Mouse (Mus musculus) adipocyte (in vitro differentiated cells): ENCODE measurements around the gene Drc1.

ENCODE experiments used
- DNase-seq: peaks from one replicate; pipeline ENCODE4 v3.0.0-alpha.2; 2016; ENCODE audit warnings: low spot score

The Drc1 gene

DNA sequence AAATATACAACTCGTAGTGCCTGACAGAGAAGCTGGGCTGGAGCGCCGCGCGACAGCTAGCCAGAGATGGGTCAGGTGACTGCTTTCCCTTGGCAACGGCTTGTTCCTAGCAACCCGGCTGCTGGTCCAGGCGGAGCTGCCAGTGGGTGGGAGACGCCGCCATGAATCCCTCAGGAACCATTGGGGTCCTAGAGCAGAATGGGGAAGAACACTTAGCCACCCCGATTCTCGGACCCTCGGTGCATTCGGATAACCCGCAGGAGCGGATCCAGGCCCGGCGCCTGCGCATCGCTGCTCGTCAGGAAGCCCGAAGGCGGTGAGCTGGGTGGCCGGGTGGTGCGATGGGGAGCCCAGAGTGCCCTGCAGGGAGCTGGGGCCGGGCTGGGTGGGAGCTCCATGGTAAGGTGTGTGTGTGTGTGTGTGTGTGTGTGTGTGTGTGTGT lies at the start of gene Drc1:
TSS of gene Drc1 (plus strand) at position 98 of the 442 bp plus-strand sequence.
- no peak for DNase-seq

DNA sequence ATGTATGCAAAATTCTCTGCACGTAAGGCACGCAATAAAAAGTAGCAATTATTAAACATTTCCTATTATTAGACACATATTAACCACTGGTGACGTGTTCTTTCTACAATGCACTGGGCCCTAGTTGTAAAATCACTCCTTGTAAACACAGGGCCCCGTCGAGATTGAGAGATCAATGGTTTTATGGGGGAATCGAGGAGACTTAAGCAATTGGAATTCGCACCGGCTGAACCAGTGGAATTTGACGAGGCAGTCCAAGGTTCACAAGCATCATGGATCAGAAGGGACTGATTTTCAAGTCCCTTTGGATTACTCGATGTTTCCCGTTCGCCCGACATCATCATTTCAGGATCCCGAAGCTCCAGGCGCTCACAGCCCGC lies 49.3 kb upstream of the Drc1 start:
- no peak for DNase-seq

DNA sequence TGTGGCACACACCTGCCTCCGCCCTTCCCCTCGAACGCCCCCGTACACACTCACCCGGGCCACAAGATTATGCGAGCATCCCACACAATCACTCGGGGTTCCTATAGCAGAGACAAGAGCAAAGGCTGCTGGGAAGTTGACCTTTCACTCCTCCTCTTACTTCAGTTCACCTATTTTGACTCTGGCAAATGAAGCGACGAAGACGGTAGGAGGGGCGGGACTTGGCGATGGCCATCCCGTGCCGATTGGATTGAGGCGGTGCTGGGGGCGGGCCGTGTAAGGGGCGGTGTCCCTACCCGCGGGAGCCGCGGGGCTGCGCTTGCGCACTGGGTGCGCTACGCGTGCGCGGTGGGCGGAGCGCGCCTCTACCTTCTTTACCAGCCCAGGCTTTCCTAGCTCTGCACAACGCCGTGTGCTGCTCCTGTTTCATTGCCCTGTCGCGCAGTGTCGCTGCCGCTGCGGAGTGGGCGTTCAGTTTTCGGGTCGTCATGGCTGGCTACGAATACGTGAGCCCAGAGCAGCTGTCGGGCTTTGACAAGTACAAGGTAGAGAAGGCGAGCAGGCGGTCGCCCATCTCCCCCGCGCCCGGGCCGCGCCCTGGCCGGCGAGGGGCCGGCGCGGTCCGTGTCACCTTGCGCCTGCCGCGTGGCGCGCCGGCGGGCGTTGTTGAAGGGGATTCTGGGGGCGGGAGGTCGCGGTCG lies 48.8 kb upstream of the Drc1 start, which contains the start of gene Selenoi:
TSS of gene Selenoi (plus strand) at position 311 of the 701 bp plus-strand sequence.
- DNase-seq: peak; percentile 99

DNA sequence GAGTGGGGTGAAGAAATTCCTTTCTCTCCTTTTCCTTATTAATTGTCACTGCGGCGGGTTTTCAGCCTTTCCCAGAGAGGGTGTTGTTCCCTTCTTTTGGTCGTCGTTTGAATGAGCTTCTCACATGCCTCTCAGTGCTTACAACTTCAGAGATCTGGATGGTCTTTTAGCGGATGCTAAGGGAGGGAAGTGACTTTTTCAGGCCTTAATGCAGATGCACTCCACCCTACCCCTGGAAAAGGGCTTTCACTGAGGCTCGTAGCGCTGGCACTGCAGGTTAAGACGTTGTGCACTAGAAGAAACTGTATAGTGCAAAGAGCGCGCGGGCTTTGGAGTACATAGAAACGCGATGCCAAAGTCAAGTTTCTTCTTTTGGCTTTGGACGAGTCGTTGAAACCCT lies 48.1 kb upstream of the Drc1 start:
- peak; percentile 47 for DNase-seq

DNA sequence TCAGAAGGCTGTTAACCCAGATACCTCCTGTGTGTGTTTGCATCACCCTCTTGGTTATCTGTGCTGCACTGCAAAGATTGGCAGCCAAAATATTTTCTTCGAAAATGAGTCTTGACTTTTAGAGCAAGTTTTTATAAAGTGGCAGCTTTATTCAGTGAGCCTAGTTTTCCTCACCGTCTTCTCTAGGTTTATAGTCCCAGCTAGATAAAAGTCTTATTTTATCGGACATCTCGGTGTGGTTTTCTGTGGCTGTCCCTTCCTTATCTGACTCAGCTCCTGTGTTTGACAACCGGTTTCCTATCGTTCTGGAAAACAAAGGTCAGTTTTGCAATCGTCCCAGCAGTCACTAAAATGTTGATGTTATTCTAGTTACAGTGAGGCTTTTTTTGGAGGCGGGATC lies 47.2 kb upstream of the Drc1 start:
- DNase-seq: peak; percentile 56

DNA sequence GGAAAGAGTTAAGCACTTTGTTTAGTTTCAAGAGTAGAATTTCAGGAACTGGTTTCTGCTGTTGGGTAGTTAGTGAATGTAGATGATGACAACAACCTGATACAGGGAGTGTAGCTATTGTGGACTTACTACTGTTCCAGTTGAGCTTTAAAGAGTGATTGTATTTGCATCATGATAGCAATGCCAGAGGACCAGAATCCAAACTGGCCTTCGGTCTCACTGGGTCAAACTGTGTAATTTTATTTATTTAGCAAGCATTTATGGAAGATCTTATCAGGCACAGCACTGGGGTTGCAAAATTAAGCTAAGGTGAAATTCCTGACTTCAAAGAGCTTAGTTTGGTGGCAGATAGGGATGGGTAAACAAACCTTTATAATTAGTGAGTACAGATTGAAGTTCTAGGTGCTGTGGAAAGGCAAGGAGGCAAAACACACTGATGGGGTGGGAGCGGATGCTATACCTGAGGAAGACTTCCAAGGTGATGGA lies 45.5 kb upstream of the Drc1 start:
- DNase-seq: no peak

DNA sequence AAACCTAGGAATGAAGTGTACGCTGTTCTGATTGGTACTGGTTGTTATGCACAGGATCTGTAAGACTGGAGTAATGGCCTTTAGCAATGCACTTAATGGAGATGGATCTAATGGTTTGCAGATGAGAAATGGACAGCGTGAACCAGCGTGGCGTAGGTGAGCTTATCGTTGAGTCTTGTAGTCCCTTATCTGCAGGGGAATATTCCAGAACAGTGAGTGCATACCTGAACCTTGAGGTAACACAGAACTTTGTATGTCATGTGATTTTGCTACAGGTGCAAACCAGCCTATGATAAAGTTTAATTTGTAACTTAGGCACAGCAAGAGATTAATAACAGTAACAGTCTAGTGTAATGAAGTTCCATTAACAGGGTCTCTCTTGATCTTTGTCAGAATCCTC lies 42.7 kb upstream of the Drc1 start:
- DNase-seq: no peak

DNA sequence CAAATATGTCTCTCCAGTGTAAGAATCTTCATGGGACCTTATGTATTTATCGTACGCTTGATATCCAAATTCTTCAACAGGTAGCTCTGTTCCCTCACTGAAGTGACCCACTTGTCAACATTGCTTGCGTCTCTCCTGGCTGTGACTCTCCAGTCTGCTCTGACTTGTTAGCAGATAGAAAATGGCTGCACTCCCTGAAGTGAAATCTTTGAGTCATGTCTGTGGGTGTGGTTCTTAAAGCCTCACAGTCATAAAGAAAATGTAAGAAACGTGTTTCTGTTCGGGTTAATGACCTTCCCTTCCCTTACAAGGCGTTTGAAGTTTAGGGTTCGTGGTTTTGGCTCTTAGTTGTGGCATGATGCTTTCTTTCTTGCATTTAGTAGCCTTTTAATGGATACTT lies 40.6 kb upstream of the Drc1 start:
- DNase-seq: no peak

DNA sequence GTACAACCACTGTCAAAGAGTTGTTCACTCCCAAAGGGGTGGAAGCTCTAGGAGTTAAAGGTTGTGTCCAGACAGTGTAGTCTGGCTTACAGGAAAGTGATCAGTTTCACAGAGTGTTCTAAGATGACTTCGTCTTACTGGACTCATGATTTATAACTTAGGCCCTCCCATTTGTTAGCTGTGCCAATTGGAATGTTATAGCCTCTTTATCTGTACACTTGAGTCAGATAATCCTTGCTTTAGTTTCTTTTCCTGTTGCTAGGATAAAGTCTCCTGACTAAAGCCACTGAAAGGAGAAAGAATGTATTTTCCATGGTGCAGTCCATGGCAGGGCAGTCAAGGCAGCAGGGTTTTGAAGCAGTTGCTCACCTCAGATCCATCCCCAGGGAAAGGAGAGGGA lies 38.8 kb upstream of the Drc1 start:
- DNase-seq: peak; percentile 56

DNA sequence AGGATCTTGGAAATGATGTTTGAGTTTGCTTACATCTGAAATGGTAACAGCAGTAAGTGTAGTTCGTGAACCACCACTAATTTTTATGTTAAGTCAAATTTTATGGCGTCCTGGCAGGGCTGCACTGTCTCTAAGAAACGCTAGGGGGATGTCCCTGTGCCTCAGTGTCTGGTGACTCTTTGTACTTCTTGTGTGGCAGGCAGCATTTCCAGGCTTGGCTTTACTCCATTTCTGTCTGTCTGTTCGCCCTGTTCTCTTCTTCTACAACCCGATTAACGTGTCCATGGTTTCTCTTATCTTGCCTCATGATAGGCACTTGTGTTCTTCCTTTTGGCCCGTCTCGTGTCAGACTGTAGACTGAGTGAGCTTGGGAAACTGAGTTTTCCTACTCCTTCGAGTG lies 37.4 kb upstream of the Drc1 start:
- peak; percentile 46 for DNase-seq

DNA sequence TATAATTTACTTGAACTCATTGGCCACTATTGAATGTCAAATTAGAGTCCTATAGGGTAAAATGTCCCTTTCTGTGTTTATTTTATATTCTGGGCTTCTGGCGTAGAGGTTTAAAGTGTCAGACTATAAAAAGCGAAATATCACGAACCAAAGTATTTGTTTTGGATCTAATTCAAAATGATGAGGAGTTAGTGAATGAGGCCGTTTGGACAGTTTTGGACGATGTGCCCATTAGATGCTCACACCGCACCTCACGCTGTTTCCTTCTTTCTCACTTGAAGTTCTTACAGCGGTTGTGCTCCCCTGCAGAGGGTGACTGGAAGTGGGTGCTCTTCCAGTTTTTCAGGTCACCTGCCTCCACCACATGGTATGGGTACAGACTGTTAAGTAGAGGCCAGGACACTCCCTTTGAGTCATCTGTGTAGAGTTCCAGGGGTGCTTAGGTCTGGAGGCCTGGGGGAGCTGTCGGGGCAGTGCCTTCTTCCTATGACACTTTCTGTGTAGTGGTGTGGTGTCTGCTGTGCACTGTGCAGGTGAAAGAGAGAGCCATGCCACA lies 35.2 kb upstream of the Drc1 start:
- no peak for DNase-seq

DNA sequence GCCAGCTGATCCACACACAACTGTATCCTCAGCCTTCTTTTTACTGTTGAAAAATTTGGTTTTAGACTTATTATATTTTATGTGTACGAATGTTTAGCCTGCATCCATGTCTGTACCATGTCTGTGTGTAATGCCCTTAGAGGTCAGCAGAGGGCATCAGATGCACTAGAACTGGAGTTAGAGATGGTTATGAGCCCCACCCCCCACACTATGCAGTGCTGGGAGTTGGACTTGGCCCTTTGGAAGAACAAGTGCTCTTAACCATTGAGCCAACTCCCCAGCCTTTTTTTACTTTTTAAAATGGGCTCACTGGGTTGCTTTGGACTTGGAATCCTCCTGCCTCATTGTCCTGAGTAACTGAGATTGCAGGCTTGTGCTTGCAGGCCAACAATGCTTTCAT lies 33.5 kb upstream of the Drc1 start:
- DNase-seq: no peak

DNA sequence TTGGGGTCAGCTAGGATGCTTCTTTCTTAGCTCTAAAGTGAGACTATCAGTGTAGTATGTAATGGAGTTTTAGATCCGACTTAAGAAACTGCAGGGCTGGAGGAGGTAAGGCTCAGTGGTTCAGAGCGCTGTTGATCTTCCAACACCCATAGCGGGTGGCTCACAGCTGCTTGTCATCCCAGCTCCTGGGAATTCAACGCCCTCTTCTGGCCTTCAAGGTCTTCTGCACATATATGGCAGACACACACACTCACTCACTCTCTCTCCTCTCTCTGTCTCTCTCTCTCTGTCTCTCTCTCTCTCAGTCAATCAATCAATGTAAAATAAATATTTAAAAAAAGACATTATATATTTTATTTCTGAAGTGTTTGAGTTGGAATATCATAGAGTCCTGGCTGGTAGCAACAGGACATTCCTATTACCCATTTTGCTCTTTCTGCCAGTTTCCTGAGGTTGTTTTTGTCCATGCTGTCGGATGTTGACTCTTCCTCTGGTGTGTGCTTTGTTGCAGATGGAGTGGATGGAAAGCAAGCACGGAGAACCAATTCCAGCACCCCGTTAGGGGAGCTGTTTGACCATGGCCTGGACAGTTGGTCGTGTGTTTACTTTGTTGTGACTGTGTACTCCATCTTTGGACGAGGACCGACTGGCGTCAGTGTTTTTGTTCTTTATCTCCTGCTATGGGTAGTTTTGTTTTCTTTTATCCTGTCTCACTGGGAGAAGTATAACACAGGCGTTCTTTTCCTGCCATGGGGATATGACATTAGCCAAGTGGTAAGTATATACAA lies 25.4 kb upstream of the Drc1 start:
- DNase-seq: no peak

DNA sequence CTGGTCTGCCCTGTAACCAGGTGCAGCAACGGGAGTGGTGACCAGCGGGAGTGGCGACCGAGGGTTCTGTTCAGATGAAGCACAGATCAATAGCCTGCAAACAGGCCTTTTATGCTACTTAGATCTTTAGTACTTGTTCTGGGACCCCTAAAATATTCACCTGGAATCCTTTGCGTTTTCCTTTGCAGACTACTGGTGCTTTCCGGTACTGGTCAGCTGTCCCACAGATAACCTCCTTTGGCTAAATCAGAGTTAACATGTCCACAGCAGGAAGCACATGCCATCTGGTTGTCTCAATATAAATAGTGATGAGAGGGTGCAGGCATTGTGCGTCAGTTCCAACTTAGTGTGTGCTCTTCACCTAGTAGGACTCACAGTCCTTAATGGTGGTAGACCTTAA lies 22.4 kb upstream of the Drc1 start:
- no peak for DNase-seq

DNA sequence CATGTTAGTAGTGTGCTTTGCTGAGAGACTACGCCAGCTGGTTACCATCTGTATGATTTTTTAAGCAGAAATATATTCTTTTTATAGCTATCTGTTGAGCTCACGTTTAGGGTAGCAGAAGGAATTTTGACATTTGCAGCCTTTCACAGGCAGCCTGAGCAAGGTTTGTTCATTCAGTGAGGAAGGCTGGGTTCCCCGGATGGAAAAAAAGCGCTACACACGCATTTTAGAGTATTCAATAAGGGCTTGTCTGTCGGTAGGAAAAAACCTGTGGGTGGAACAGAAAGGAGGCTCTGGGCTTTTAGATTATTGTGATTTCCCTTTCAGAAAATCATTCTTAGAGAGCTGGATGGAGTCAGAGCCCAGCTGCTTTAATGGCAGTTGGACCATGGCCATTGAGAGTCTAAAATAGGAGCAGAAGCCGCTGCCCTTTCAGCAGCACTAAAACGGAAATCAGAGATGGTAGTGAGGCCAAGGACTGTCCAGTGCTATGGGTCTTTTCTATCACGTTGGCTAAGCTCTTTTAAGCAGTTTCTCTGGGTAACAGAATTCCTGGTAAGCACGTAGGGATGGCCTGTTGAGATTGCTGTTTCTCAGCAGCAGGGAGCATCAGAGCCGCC lies 10.5 kb upstream of the Drc1 start:
- DNase-seq: peak; percentile 81

DNA sequence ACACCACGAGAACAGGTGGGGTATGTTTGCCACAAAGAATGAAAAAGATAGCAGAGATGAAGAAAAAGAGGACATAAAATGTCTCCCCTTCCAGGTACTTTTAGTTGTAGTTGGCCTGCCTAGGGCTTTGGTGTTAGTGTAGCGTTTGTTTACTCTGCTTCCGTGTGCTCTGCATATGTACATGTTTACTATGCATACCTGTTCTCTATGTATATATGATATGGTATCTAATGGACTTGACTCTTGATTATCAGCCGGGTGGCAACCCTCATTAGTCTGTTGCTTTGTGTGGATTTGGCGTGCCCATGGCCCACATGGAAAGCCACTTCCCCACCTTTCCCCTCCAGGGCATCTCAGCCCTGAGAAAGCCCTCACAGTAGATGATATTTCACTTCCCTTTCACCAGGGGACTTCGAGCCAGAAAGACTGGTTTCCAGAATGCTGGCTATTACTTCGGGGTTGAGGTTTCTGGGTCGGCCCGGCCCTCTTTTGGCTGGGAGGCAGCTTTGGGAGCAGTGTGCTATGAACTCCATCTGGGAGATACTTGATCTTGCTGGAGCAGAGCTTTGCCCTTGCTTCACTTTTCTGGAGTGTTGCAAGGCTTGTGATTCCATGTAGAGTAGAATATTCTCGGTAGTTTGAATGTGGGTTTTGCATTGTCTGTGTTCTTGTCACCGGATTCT lies 9.4 kb upstream of the Drc1 start:
- DNase-seq: peak; percentile 94

DNA sequence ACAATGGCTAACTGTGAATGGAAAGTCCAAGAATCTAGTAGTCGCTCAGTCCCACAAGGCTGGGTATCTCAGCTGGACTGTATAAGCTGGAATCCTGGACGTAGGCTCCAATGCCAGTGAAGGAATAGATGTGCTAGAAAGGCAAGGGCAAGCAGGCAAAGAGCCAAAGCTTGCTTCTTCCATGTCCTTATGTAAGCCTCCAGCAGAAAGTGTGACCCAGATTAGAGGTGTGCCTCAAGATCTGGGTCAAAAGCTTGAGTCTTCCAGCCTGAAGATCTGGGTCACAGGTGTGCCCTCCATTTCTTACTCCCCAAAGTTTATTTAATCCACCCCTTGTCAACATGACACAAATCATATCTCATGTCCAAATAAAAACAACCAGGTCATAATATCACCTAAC lies 4.8 kb upstream of the Drc1 start:
- peak; percentile 42 for DNase-seq

DNA sequence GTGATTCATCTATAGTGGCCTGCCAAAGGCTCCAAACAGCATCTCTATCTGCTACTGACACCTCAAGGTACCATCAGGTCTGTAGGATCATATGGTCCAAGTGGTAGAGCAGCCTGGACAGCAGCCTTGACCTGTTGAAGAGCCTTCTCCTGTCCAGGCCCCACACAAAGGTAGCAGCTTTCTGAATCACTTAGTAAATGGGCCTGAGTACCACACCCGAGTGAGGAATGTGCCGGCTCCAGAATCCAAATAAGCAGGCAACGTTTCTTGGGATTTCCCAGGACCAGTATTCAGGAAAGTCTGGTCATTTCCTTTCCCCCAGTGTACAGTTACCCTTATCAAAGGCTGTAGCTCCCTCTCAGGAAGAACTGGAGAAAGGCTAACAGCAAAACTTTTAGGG lies 2.2 kb upstream of the Drc1 start:
- DNase-seq: no peak

DNA sequence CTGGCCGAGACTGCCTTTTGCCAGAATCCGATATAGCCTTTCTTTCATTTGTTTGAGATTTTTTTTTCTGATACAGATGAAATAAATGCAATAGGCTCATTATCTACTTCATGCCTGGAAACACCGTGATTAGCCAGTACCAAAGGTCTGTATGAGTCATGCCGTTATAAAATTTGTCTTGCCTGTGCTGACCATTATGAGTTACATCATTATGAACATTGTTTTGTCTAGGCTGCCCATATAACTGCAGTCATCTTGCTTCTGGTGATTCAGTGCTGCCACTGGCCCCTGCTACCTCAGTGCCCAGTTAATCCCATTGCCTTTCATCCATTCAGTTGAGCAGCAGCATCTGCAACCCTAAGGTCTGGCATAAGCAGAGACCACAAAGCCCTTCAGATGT lies 1.7 kb upstream of the Drc1 start:
- no peak for DNase-seq

DNA sequence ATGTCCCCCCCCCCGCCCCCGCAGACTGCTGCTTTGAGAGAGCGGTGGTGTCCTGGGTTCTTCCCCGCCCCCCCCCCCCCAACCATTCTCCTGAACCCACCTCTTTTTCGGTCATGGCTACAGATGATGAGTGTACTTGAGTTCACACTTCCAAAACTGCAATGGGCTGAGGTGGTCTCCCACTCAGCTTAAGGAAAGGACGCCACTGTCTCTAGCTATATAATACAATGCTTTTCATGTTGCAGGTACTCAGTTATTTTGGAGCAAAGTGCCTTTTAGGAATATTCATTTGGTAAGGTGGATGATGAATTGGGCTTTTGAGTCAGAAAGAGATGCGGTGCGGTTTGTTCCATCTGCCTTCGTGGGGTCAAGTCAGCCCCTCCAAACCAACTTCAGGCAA lies 324 bp upstream of the Drc1 start:
- no peak for DNase-seq

DNA sequence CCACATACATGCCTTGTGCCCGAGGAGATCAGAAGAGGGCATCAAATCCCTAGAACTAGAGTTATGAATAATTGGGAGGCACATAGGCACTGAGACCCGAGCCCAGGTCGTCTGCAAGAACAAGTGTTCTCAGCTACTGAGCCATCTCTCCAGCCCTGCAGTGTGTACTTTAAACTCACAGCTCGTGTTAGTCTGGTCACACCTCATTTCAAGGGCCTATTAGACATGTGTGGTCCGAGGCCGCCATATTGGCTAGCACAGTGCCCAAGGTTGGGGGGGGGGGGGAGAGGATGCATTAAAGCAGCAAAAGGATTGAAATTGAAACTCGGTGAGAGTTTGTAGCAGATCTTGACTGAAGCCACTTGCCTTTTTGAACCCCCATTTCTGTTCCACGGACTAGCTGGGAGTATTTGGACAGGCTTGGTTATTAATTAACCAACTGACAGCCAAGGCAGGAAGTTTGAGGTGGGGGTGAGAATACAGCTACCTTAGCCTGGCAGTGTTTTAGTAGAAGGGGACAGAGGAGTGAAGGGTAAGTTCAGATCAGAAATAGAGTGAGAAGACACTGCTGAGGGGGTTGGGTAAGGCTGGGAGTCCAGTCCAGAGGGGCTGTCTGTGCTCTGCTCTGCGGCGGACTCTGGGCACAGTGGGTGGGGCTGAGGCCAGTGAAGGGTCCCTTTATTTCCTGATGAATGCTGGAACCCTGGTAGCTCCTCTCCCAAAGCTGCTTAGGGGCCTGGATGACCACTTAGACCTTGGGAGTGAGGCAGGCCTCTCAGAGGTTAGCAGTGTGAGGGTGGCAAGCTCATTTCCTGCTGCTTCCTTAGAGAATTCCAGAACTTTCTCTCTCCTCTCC lies 5.0 kb downstream of the Drc1 start:
- DNase-seq: no peak
